In genomic region chr12:84531906-84532829, GRCm38 (mm10) we compare ENCODE assay signal across 10 mouse cellular contexts. TPM values are rescaled to one million over a fixed set of nuclear protein-coding genes. Genes with fewer than 3 reads are reported as not detected.
DNase-seq lines count a peak whose midpoint lies in the region; ATAC-seq and TF ChIP-seq lines count a peak whose summit lies in the region.
"Had no signal": no experiment of that assay in that cellular context is flagged by ENCODE, and none has a peak within 500 bp of the region (broad histone marks: within the 10 kb centered on the region; RNA-seq: fewer than 3 reads in every experiment).

No protein-coding gene starts in this region.

- TF ChIP-seq CTCF in midbrain, postnatal 0 days (IDR thresholded peaks at IDR 0.05), result no peak

- no peaks in the 10 kb centered on the region for H3K27me3 ChIP-seq in forebrain, embryonic 13.5 days
- no peaks in the 10 kb centered on the region for H3K27me3 ChIP-seq in midbrain, postnatal 0 days (ENCODE audit: insufficient read depth, low read length)
- H3K27me3 ChIP-seq in kidney, embryonic 14.5 days (ENCODE audit: control insufficient read depth, insufficient read depth, low read length), result no peaks in the 10 kb centered on the region

- peak; percentile 13 for DNase-seq in cerebellum, adult 9-10 months
- no peak for DNase-seq in cerebellum, adult 8-10 months
- peak; percentile 69 for DNase-seq in layer of hippocampus, adult 9-11 months
- DNase-seq in midbrain, postnatal 0 days (ENCODE audit: low spot score), result peak; percentile 77
- DNase-seq in urinary bladder, postnatal 10 days (ENCODE audit: low spot score), result no peak
- DNase-seq: heart, postnatal 14 days; liver had no signal

- 0 out of 2 replicates have a peak overlapping the region, but pooled peaks have one; percentile 6 for H3K4me2 ChIP-seq in forebrain, embryonic 13.5 days
- no peak overlapping the region for H3K4me2 ChIP-seq in midbrain, postnatal 0 days (ENCODE audit: low read depth, low read length, poor library complexity, severe bottlenecking)
- H3K4me2 ChIP-seq in kidney, embryonic 14.5 days (replicated peaks; ENCODE audit: low read depth, low read length), result no peak overlapping the region

- no peak overlapping the region for H3K4me3 ChIP-seq in forebrain, embryonic 13.5 days
- H3K4me3 ChIP-seq in midbrain, postnatal 0 days (ENCODE audit: low read depth, low read length), result no peak overlapping the region
- H3K4me3 ChIP-seq in kidney, embryonic 14.5 days (ENCODE audit: low read length), result no peak overlapping the region

- peaks cover 42% of the 10 kb centered on the region for H3K4me1 ChIP-seq in forebrain, embryonic 13.5 days
- no peaks in the 10 kb centered on the region for H3K4me1 ChIP-seq in midbrain, postnatal 0 days (ENCODE audit: insufficient read depth, low read length)
- no peaks in the 10 kb centered on the region for H3K4me1 ChIP-seq in kidney, embryonic 14.5 days (ENCODE audit: control insufficient read depth, insufficient read depth, low read length)

- 6% methylated on average over 13 of the region's 13 CpGs for WGBS in forebrain, embryonic 13.5 days
- 31% methylated on average over 13 of the region's 13 CpGs for WGBS in midbrain, postnatal 0 days
- 70% methylated on average over 13 of the region's 13 CpGs for WGBS in kidney, embryonic 14.5 days

- H3K36me3 ChIP-seq in forebrain, embryonic 13.5 days (ENCODE audit: poor library complexity, severe bottlenecking), result 0 out of 2 replicates have a peak, but pooled peaks cover 5% of the 10 kb centered on the region
- H3K36me3 ChIP-seq in midbrain, postnatal 0 days (ENCODE audit: insufficient read depth, low read length), result 0 out of 2 replicates have a peak, but pooled peaks cover 3% of the 10 kb centered on the region
- peaks cover 20% of the 10 kb centered on the region; the same call in 1 of the 2 replicates for H3K36me3 ChIP-seq in kidney, embryonic 14.5 days (ENCODE audit: control insufficient read depth, insufficient read depth, low read length)

- peak overlapping the region; percentile 90 for H3K27ac ChIP-seq in forebrain, embryonic 13.5 days
- H3K27ac ChIP-seq in midbrain, postnatal 0 days (ENCODE audit: low read depth, low read length), result peak overlapping the region; percentile 13; the same call in 1 of the 2 replicates
- no peak overlapping the region for H3K27ac ChIP-seq in kidney, embryonic 14.5 days (ENCODE audit: low read depth, low read length)

- H3K9me3 ChIP-seq in forebrain, embryonic 13.5 days (replicated peaks), result no peaks in the 10 kb centered on the region
- H3K9me3 ChIP-seq in midbrain, postnatal 0 days (ENCODE audit: low read length), result no peaks in the 10 kb centered on the region
- no peaks in the 10 kb centered on the region for H3K9me3 ChIP-seq in kidney, embryonic 14.5 days (ENCODE audit: control insufficient read depth, low read length)

- peak; percentile 94 for ATAC-seq in forebrain, embryonic 13.5 days
- ATAC-seq in midbrain, postnatal 0 days (ENCODE audit: low FRiP score), result peak; percentile 84
- ATAC-seq in granulocyte monocyte progenitor cell, adult 5-6 weeks (replicated peaks; ENCODE audit: poor library complexity, severe bottlenecking), result no peak
- no peak for ATAC-seq in kidney, embryonic 14.5 days (ENCODE audit: low FRiP score, low TSS enrichment)

- H3K9ac ChIP-seq in forebrain, embryonic 13.5 days, result 0 out of 2 replicates have a peak overlapping the region, but pooled peaks have one; percentile 1
- no peak overlapping the region for H3K9ac ChIP-seq in midbrain, postnatal 0 days (replicated peaks; ENCODE audit: low read length, poor library complexity, severe bottlenecking)
- H3K9ac ChIP-seq in kidney, embryonic 14.5 days (ENCODE audit: low read depth, low read length), result no peak overlapping the region

RNA-seq across cellular contexts. Expression of gene Vsx2, which starts 37.4 kb away (rescaled TPM):
- polyA plus RNA-seq in forebrain, embryonic 13.5 days (2015; fragmentation: Nextera tagmentation; extraction: Ambion mirVana), result not detected in 2 replicates
- total RNA-seq in midbrain, postnatal 0 days (2014; rRNA removed), result 1.8 and 3.0 TPM in 2 replicates
- polyA plus RNA-seq in midbrain, postnatal 0 days (2015; fragmentation: Nextera tagmentation; extraction: Ambion mirVana), result 0.83 and 1.2 TPM in 2 replicates
- total RNA-seq in granulocyte monocyte progenitor cell, adult 5-6 weeks (2014; fragmentation: Nextera tagmentation), result not detected in 2 replicates
- total RNA-seq in granulocyte monocyte progenitor cell, adult 5-6 weeks (2017), result not detected in 2 replicates
- 0.06 TPM in 1 of 2 replicates, not detected in the other for polyA plus RNA-seq in kidney, embryonic 14.5 days (2014; fragmentation: Nextera tagmentation; extraction: Ambion mirVana)

Comparison
In these comparisons a context has a peak if more than half of its experiments do, and no peak if none do; other contexts are left out.
1. DNase-seq: peak in cerebellum, adult 9-10 months (single experiment), layer of hippocampus, adult 9-11 months (single experiment) and midbrain, postnatal 0 days (single experiment); none in cerebellum, adult 8-10 months (single experiment) and urinary bladder, postnatal 10 days (single experiment).
2. ATAC-seq: peak in forebrain, embryonic 13.5 days (single experiment) and midbrain, postnatal 0 days (single experiment); none in granulocyte monocyte progenitor cell, adult 5-6 weeks (single experiment) and kidney, embryonic 14.5 days (single experiment).